Mouse (Mus musculus): ENCODE data around the gene Nin.

DNA sequence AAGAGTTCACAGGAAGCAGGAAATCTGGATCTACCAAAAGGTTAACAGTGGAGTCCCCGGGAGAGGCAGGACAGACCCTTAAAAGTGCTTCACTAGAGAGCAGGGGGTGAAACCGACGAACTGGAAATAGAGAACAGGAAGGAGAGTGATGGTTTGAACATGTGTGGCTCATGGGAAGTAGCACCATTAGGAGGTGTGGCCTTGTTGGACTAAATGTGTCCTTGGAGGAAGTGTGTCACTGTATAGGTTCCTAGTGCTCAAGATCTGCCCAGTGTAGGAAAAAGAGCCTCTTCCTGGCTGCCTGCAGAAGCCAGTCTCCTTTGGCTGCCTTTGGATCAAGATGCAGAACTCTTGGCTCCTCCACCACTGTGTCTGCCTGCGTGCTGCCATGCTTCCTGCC is 108.4 kb downstream of the Nin start:
- no peak for TF ChIP-seq CTCF (IDR thresholded peaks at IDR 0.05; ENCODE audit: low read depth, low read length)
- TF ChIP-seq GATA1 (IDR thresholded peaks at IDR 0.05; ENCODE audit: borderline replicate concordance, low read length) = no peak
- TF ChIP-seq TAL1 (conservative IDR thresholded peaks at IDR 0.05; ENCODE audit: low read depth, low read length) = no peak
